In the genomic region with DNA sequence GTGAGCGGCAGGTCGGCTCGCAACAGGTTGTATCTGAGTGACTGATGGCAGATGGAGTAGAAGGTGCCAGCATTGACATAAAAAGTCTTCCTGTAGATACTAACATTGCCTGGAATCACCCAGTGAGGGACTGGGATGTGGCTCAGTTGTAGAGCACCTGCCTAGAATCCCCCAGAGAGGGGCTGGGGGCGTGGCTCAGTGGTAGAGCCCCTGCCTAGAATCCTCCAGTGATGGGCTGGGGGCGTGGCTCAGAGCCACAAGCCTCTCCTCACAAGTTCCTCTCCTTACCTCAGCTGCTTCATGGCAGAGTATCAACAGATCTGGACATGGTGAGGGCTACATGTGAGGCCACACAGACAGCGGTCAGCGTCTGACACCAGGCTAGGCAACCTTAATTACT, we compare ENCODE assay signal across 20 mouse cellular contexts. TPM values are rescaled to one million over a fixed set of nuclear protein-coding genes. Genes with fewer than 3 reads are reported as not detected.
DNase-seq lines count a peak whose midpoint lies in the region; ATAC-seq and TF ChIP-seq lines count a peak whose summit lies in the region.
"Had no signal": no experiment of that assay in that cellular context is flagged by ENCODE, and none has a peak within 500 bp of the region (broad histone marks: within the 10 kb centered on the region; RNA-seq: fewer than 3 reads in every experiment).

No protein-coding gene starts in this region.

- no peak for DNase-seq in heart, postnatal 25 days (ENCODE audit: low spot score)
- DNase-seq in lung, postnatal 0 days (ENCODE audit: low spot score), result no peak
- no peak for DNase-seq in lung, postnatal 36 days
- DNase-seq in layer of hippocampus, adult 2 months (ENCODE audit: low spot score in 2 of 2), result no peak
- DNase-seq: cerebellum, adult 11-12 months; embryo, embryonic 11 days; liver, embryonic 13.5 days; thymus, postnatal 4 days had no signal

- H3K4me1 ChIP-seq in heart, embryonic 15.5 days (replicated peaks), result peaks cover 66% of the 10 kb centered on the region
- H3K4me1 ChIP-seq in lung, postnatal 0 days (ENCODE audit: insufficient read depth, low read depth, low read length), result peaks cover 12% of the 10 kb centered on the region
- peaks cover 68% of the 10 kb centered on the region for H3K4me1 ChIP-seq in embryonic facial prominence, embryonic 15.5 days
- peaks cover 40% of the 10 kb centered on the region for H3K4me1 ChIP-seq in stomach, embryonic 16.5 days (ENCODE audit: control insufficient read depth, insufficient read depth, low read length)

- no peak for TF ChIP-seq CTCF in lung, postnatal 0 days (IDR thresholded peaks at IDR 0.05)
- no peak for TF ChIP-seq CTCF in layer of hippocampus, adult 2 months (conservative IDR thresholded peaks at IDR 0.05)

- intact Hi-C loops in heart, postnatal 25 days (cut with DNase I), result no loop called here

- H3K9me3 ChIP-seq in heart, embryonic 15.5 days (replicated peaks), result no peaks in the 10 kb centered on the region
- no peaks in the 10 kb centered on the region for H3K9me3 ChIP-seq in lung, postnatal 0 days (ENCODE audit: low read length)
- H3K9me3 ChIP-seq in embryonic facial prominence, embryonic 15.5 days (replicated peaks), result no peaks in the 10 kb centered on the region
- H3K9me3 ChIP-seq in stomach, embryonic 16.5 days (replicated peaks; ENCODE audit: control insufficient read depth, low read length), result peaks cover 5% of the 10 kb centered on the region; the same call in 1 of the 2 replicates
- H3K9me3 ChIP-seq: kidney, embryonic 15.5 days; liver, embryonic 13.5 days; midbrain, embryonic 15.5 days had no signal

- H3K36me3 ChIP-seq in heart, embryonic 15.5 days, result peaks cover 4% of the 10 kb centered on the region; the same call in 1 of the 2 replicates
- H3K36me3 ChIP-seq in lung, postnatal 0 days (ENCODE audit: insufficient read depth, low read length), result no peaks in the 10 kb centered on the region
- peaks cover 21% of the 10 kb centered on the region; the same call in 1 of the 2 replicates for H3K36me3 ChIP-seq in embryonic facial prominence, embryonic 15.5 days
- peaks cover 9% of the 10 kb centered on the region; the same call in 1 of the 2 replicates for H3K36me3 ChIP-seq in stomach, embryonic 16.5 days (ENCODE audit: control insufficient read depth, insufficient read depth, low read length)

- no peaks in the 10 kb centered on the region for H3K27me3 ChIP-seq in heart, embryonic 15.5 days
- no peaks in the 10 kb centered on the region for H3K27me3 ChIP-seq in lung, postnatal 0 days (replicated peaks; ENCODE audit: insufficient read depth, low read length)
- H3K27me3 ChIP-seq in embryonic facial prominence, embryonic 15.5 days, result no peaks in the 10 kb centered on the region
- H3K27me3 ChIP-seq in stomach, embryonic 16.5 days (ENCODE audit: control insufficient read depth, insufficient read depth, low read length), result no peaks in the 10 kb centered on the region
- H3K27me3 ChIP-seq: forebrain, embryonic 12.5 days; kidney, embryonic 15.5 days; limb, embryonic 12.5 days; liver, embryonic 13.5 days; midbrain, embryonic 15.5 days; Patski had no signal

- ATAC-seq in heart, embryonic 15.5 days (replicated peaks; ENCODE audit: insufficient number of reproducible peaks, insufficient read depth, low FRiP score, low read depth), result no peak
- ATAC-seq in lung, postnatal 0 days, result no peak
- ATAC-seq in embryonic facial prominence, embryonic 15.5 days (ENCODE audit: insufficient number of reproducible peaks, low FRiP score, low TSS enrichment, low read depth), result no peak
- ATAC-seq in stomach, embryonic 16.5 days (ENCODE audit: insufficient read depth, low FRiP score), result no peak
- no peak for ATAC-seq in erythroblast, adult 5-6 weeks (replicated peaks; ENCODE audit: low FRiP score, poor library complexity, severe bottlenecking)
- ATAC-seq: inflammation-experienced regulatory T-cells, adult 6 months; midbrain, embryonic 15.5 days had no signal

- no peak overlapping the region for H3K9ac ChIP-seq in heart, embryonic 15.5 days
- no peak overlapping the region for H3K9ac ChIP-seq in lung, postnatal 0 days (replicated peaks; ENCODE audit: low read depth)
- no peak overlapping the region for H3K9ac ChIP-seq in embryonic facial prominence, embryonic 15.5 days
- no peak overlapping the region for H3K9ac ChIP-seq in stomach, embryonic 16.5 days (ENCODE audit: low read length)
- H3K9ac ChIP-seq: forebrain, embryonic 12.5 days; kidney, embryonic 15.5 days; limb, embryonic 12.5 days; liver, embryonic 13.5 days; lung, embryonic 14.5 days; midbrain, embryonic 15.5 days had no signal

- peak overlapping the region; percentile 50; the same call in 1 of the 2 replicates for H3K4me2 ChIP-seq in heart, embryonic 15.5 days
- no peak overlapping the region for H3K4me2 ChIP-seq in lung, postnatal 0 days (replicated peaks; ENCODE audit: low read depth, low read length)
- H3K4me2 ChIP-seq in embryonic facial prominence, embryonic 15.5 days (replicated peaks), result no peak overlapping the region
- no peak overlapping the region for H3K4me2 ChIP-seq in stomach, embryonic 16.5 days (ENCODE audit: low read depth, low read length)
- H3K4me2 ChIP-seq: forebrain, embryonic 12.5 days; kidney, embryonic 15.5 days; limb, embryonic 12.5 days; liver, embryonic 13.5 days; midbrain, embryonic 15.5 days had no signal

- no peak for TF ChIP-seq EP300 in lung, postnatal 0 days (IDR thresholded peaks at IDR 0.05)

- WGBS in heart, embryonic 15.5 days, result 94% methylated on average over 7 of the region's 7 CpGs
- 87% methylated on average over 7 of the region's 7 CpGs for WGBS in lung, postnatal 0 days
- 92% methylated on average over 7 of the region's 7 CpGs for WGBS in embryonic facial prominence, embryonic 15.5 days
- WGBS in stomach, embryonic 16.5 days, result 95% methylated on average over 7 of the region's 7 CpGs

- H3K4me3 ChIP-seq in heart, embryonic 15.5 days, result no peak overlapping the region
- no peak overlapping the region for H3K4me3 ChIP-seq in lung, postnatal 0 days (ENCODE audit: low read depth, low read length)
- no peak overlapping the region for H3K4me3 ChIP-seq in embryonic facial prominence, embryonic 15.5 days (replicated peaks)
- H3K4me3 ChIP-seq in stomach, embryonic 16.5 days (replicated peaks; ENCODE audit: low read length), result no peak overlapping the region
- no peak overlapping the region for H3K4me3 ChIP-seq in layer of hippocampus, adult 2 months
- H3K4me3 ChIP-seq: forebrain, embryonic 12.5 days; kidney, embryonic 15.5 days; limb, embryonic 12.5 days; liver, embryonic 13.5 days; megakaryocyte, embryonic 14.5 days; midbrain, embryonic 15.5 days had no signal

- peak overlapping the region; percentile 73 for H3K27ac ChIP-seq in heart, embryonic 15.5 days
- peak overlapping the region; percentile 20; the same call in 1 of the 2 replicates for H3K27ac ChIP-seq in lung, postnatal 0 days (ENCODE audit: low read length)
- H3K27ac ChIP-seq in embryonic facial prominence, embryonic 15.5 days (replicated peaks), result peak overlapping the region; percentile 44; the same call in 1 of the 2 replicates
- H3K27ac ChIP-seq in stomach, embryonic 16.5 days (ENCODE audit: low read length), result peak overlapping the region; percentile 56
- no peak overlapping the region for H3K27ac ChIP-seq in layer of hippocampus, adult 2 months
- H3K27ac ChIP-seq: forebrain, embryonic 12.5 days; kidney, embryonic 15.5 days; limb, embryonic 12.5 days; liver, embryonic 13.5 days; midbrain, embryonic 15.5 days had no signal

RNA-seq across cellular contexts. Expression of gene Gtf2ird1, which starts 17.0 kb away (rescaled TPM):
- 47.3 and 57.5 TPM in 2 replicates for polyA plus RNA-seq in heart, embryonic 15.5 days (2015; fragmentation: Nextera tagmentation; extraction: Ambion mirVana)
- total RNA-seq in heart, postnatal 25 days (2021), result 10 to 100 TPM; 18.2 to 26.3 TPM
- 31.9 and 36.1 TPM in 2 replicates for polyA plus RNA-seq in lung, postnatal 0 days (2015; fragmentation: Nextera tagmentation; extraction: Ambion mirVana)
- 114 and 123 TPM in 2 replicates for polyA plus RNA-seq in embryonic facial prominence, embryonic 15.5 days (2015; fragmentation: Nextera tagmentation; extraction: Ambion mirVana)
- 70.5 and 75.0 TPM in 2 replicates for polyA plus RNA-seq in stomach, embryonic 16.5 days (2015; fragmentation: Nextera tagmentation; extraction: Ambion mirVana)
- total RNA-seq in erythroblast, adult 5-6 weeks (2015; ENCODE audit: low replicate concordance), result 3.3 and 29.0 TPM in 2 replicates
- 2.2 TPM in 2 replicates for total RNA-seq in erythroblast, adult 5-6 weeks (2017; ENCODE audit: low replicate concordance)
- 10 to 100 TPM; 22.8 to 25.4 TPM for total RNA-seq in layer of hippocampus, adult 2 months (2021)
